Mouse (Mus musculus) ES-E14 (cell line): Measurements from ENCODE around the gene Zdhhc14. TPM values are rescaled to one million over a fixed set of nuclear protein-coding genes. Genes with fewer than 3 reads are reported as not detected.

Source experiments
- DNase-seq: peaks from one replicate; pipeline ENCODE4 v3.0.0-alpha.2; 2013; ENCODE audit warnings: low read depth, low spot score
- H3K27ac ChIP-seq: 2 replicates; pipeline ENCODE4 v1.5.1; 2012; ENCODE audit warnings: low read depth, mild to moderate bottlenecking, low read length, moderate library complexity, mixed read lengths; ENCODE audit not compliant: poor library complexity, insufficient read depth, severe bottlenecking
- H3K36me3 ChIP-seq: 2 replicates; pipeline ENCODE4 v1.6.1; 2012; ENCODE audit warnings: mild to moderate bottlenecking, low read length, moderate library complexity, mixed read lengths; ENCODE audit not compliant: control insufficient read depth, poor library complexity, insufficient read depth, severe bottlenecking
- H3K4me1 ChIP-seq, 2 experiments: fragments of 150-350 bp in 1 of 2; sonication (generic) in 1 of 2; 2 replicates each; pipeline ENCODE4 v1.6.1; 2012; ENCODE audit warnings: low read length in 2 of 2, mild to moderate bottlenecking in 1 of 2, mixed read lengths in 1 of 2; ENCODE audit not compliant: control insufficient read depth in 2 of 2, insufficient read depth in 2 of 2, poor library complexity in 1 of 2
- H3K4me3 ChIP-seq, 2 experiments: fragments of 150-350 bp in 1 of 2; sonication (generic) in 1 of 2; 2 replicates each; pipeline ENCODE4 v1.5.1; 2012; ENCODE audit warnings: low read length in 2 of 2, low read depth in 1 of 2, mild to moderate bottlenecking in 1 of 2, mixed read lengths in 1 of 2; ENCODE audit not compliant: insufficient read depth in 1 of 2, poor library complexity in 1 of 2, severe bottlenecking in 1 of 2
- H3K9ac ChIP-seq: 2 replicates; pipeline ENCODE4 v1.6.1; 2012; ENCODE audit warnings: low read depth, mild to moderate bottlenecking, low read length, mixed read lengths; ENCODE audit not compliant: poor library complexity, insufficient read depth, severe bottlenecking
- H3K9me3 ChIP-seq: fragments of 150-350 bp; sonication (generic); 2 replicates; pipeline ENCODE4 v1.6.1; 2012; ENCODE audit warnings: low read depth, mild to moderate bottlenecking, low read length; ENCODE audit not compliant: control insufficient read depth, insufficient read depth
- CHD2 ChIP-seq: IDR thresholded peaks from 2 replicates; pipeline ENCODE4 v1.6.1; 2014; ENCODE audit warnings: mild to moderate bottlenecking, low read depth, low read length, inconsistent platforms
- HCFC1 ChIP-seq: IDR thresholded peaks from 2 replicates; pipeline ENCODE4 v1.6.1; 2012; ENCODE audit warnings: low read length, inconsistent platforms, borderline replicate concordance; ENCODE audit not compliant: insufficient read depth
- MAFK ChIP-seq: IDR thresholded peaks from 2 replicates; pipeline ENCODE4 v1.6.1; 2014; ENCODE audit warnings: mild to moderate bottlenecking, low read depth, low read length, inconsistent platforms; ENCODE audit not compliant: insufficient read depth
- ZC3H11A ChIP-seq: IDR thresholded peaks from 2 replicates; pipeline ENCODE4 v1.6.1; 2012; ENCODE audit warnings: low read depth, mild to moderate bottlenecking, inconsistent platforms, low read length, borderline replicate concordance
- ZNF384 ChIP-seq: IDR thresholded peaks from 2 replicates; pipeline ENCODE4 v1.6.1; 2012; ENCODE audit warnings: low read depth, low read length, inconsistent platforms
- in situ Hi-C, 2 experiments: fragments of 600-800 bp; cut with MboI; formaldehyde crosslinking; loops; one replicate each; pipeline ENCODE4 v1.15.1; 2025; ENCODE audit warnings: low sequenced_read_pairs in 2 of 2, inconsistent platforms in 1 of 2; ENCODE audit not compliant: unreplicated experiment in 2 of 2
- total RNA-seq: library from RNA; depleted of rRNA; stranded (reverse); fragments of 300-350 nt; gene quantifications from 2 replicates; pipeline ENCODE4 v1.2.3, GENCODE M21; 2012

Zdhhc14 gene
- total RNA-seq, 1 experiment: 0.76 TPM

DNA sequence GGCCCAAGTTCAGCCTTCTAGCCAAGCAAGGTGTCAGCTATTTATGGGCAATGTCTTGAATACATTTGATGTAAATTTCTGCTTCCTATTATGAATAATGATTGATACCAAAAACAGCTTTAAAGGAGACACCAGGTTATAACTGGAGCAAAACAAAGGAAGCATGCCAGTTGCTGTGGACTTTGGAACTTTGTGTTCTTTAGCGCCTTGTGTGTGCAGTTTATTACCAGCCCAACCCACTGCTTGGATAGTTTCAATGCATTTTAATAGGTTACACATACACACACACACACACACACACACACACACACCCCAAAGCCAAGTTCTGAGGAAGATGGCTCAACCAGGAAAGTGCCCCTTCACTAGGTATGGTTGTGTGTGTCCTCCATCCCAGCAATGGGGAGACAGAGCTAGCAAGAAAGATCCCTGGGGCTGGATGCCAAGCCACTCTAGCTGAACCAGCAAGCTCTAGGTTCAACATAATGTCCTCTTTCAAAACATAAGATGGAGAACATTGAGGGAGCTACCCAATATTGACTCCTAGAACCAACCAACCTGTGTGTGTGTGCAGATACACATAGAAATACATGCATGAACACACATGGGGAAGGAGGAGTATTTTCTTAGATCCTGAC, 79.9 kb downstream of the Zdhhc14 start:
- no peaks in the 10 kb centered on the region for H3K9me3 ChIP-seq
- in situ Hi-C loops: no loop called here
- no peaks in the 10 kb centered on the region for H3K4me1 ChIP-seq
- H3K36me3 ChIP-seq: no peaks in the 10 kb centered on the region
- no peak overlapping the region for H3K4me3 ChIP-seq
- no peak for TF ChIP-seq ZC3H11A
- TF ChIP-seq ZNF384: no peak
- no peak for TF ChIP-seq CHD2
- no peak for TF ChIP-seq MAFK
- TF ChIP-seq HCFC1: no peak
- H3K27ac ChIP-seq: no peak overlapping the region
- H3K9ac ChIP-seq: no peak overlapping the region
- no peak for DNase-seq

DNA sequence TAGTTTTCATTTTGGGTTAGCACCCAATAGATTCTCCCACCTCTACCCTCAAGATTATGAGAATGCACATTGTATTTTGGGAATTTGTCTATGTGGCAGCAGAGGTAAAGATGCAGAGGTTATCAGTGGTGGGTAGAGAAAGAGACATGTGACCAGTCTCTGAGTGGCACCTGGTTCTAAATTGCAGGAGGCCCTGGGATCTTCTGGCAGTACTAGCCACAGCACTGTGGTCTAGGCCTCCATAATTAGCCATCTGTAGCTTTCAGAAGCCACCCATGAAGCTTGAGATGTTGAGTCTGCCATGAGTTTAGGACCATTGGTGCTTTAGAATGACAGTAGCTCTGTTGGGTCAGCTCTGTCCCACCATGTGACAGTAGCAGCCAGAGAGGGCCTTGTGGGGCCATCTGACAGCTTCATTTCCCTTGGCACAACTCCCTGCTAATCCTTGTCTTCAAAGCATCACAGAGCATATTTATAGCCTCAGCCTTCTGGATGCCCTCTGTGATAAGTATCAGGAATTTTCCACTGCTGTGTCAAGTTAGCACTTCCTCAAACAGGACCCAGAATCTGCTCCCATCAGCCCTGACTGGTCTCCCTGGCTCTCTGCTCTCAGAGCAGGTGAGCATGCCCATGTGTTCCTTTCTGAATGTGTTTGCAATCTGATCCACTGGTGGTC, 80.5 kb downstream of the Zdhhc14 start:
- no peaks in the 10 kb centered on the region for H3K9me3 ChIP-seq
- in situ Hi-C loops: no loop called here
- no peaks in the 10 kb centered on the region for H3K36me3 ChIP-seq
- H3K9ac ChIP-seq: no peak overlapping the region
- no peak overlapping the region for H3K4me3 ChIP-seq
- no peaks in the 10 kb centered on the region for H3K4me1 ChIP-seq
- H3K27ac ChIP-seq: no peak overlapping the region
- no peak for TF ChIP-seq ZNF384
- TF ChIP-seq MAFK: no peak
- no peak for TF ChIP-seq HCFC1
- TF ChIP-seq CHD2: no peak
- no peak for TF ChIP-seq ZC3H11A
- no peak for DNase-seq

DNA sequence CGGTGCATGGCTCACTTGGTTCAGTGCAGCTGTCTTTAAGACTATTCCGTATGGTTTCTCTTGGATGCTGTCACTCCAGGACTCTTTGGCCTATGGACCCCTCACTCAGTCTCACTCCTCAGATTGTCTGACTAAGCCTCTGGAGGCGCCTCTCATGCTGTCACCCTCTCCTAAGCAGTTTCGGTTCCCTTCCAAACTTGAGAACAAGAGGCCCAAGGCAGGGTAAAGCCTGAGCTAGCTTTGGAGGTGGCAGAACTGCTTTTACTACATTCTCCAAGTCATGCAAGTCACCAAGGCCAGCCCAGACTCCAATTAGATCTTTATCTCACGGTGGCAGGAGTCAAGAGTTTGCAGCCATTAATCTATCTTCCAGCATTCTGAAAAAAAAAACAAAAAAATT, 82.3 kb downstream of the Zdhhc14 start:
- Histone ChIP-seq H3K9ac (no peak overlapping the region), H3K4me3 (no peak overlapping the region), H3K36me3 (no peaks in the 10 kb centered on the region), H3K9me3 (no peaks in the 10 kb centered on the region), H3K27ac (no peak overlapping the region), H3K4me1 (no peaks in the 10 kb centered on the region)
- TF ChIP-seq ZNF384: no peak
- no peak for TF ChIP-seq CHD2
- in situ Hi-C loops: no loop called here
- DNase-seq: no peak

DNA sequence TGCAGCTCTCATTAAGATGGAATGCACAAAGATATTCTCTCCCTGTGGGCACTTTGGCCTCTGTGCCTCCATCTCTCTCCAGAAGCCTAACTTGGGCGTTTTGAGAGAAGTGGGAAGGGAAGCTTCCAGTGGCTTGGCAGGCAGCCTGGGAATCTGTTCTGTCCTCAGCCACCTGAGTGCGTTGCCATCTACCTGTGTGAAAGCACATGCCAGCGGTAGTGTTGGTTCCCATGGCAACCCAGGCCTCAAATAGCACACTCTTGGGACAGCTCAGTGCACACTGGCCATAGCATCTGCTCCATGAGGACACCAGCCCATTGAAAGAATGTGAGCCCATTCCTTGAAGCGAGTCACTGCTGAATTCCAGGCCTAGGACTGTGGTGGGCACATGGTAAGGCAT, 83.2 kb downstream of the Zdhhc14 start:
- Histone ChIP-seq H3K27ac (no peak overlapping the region), H3K36me3 (no peaks in the 10 kb centered on the region), H3K9me3 (no peaks in the 10 kb centered on the region), H3K4me1 (no peaks in the 10 kb centered on the region), H3K4me3 (no peak overlapping the region), H3K9ac (no peak overlapping the region)
- DNase-seq: no peak
- TF ChIP-seq HCFC1: no peak
- no peak for TF ChIP-seq ZC3H11A
- no peak for TF ChIP-seq CHD2
- no peak for TF ChIP-seq ZNF384
- TF ChIP-seq MAFK: no peak
- in situ Hi-C loops: no loop called here

DNA sequence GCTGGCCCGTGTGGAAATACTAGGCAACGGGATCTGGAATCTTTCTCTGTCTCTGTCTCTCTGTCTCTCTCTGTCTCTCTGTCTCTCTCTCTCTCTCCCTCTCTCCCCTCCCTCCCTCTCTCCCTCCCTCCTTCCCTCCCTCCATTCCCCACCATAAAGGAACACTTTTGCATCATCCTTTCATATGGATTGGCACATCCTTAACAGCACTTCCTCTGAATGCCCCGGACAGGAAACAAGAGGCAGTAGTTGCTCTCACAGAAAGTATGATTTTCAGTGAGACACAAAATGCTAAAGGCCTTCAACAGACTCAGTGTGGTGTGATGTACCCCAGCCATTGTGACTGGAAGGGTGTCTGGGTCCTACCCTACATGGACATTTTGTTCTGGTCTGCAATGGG, 89.9 kb downstream of the Zdhhc14 start:
- Histone ChIP-seq H3K4me1 (no peaks in the 10 kb centered on the region), H3K27ac (no peak overlapping the region), H3K36me3 (no peaks in the 10 kb centered on the region), H3K4me3 (no peak overlapping the region), H3K9me3 (no peaks in the 10 kb centered on the region), H3K9ac (no peak overlapping the region)
- in situ Hi-C loops: no loop called here
- TF ChIP-seq ZNF384 (no peak), MAFK (no peak), HCFC1 (no peak), ZC3H11A (no peak), CHD2 (no peak)
- DNase-seq: no peak
